Mouse (Mus musculus): Measurements from ENCODE around the gene Arhgef19. TPM values are rescaled to one million over a fixed set of nuclear protein-coding genes. Genes with fewer than 3 reads are reported as not detected.

Gene Arhgef19
- polyA plus RNA-seq, 1 experiment from 2014 or later = 2.6 TPM

- Histone ChIP-seq H3K4me2 (ENCODE audit: low read length) (no peak overlapping the region), H3K27ac (replicated peaks in 1 of 2; ENCODE audit: control insufficient read depth in 1 of 2, insufficient read depth in 1 of 2, low read depth in 2 of 2, low read length in 2 of 2) (no peak overlapping the region), H3K9ac (ENCODE audit: low read length) (no peak overlapping the region), H3K36me3 (ENCODE audit: control insufficient read depth, insufficient read depth, low read length) (no peaks in the 10 kb centered on the region), H3K4me3 (ENCODE audit: control insufficient read depth in 1 of 2, insufficient read depth in 1 of 2, low read depth in 1 of 2, low read length in 2 of 2) (no peak overlapping the region), H3K4me1 (ENCODE audit: control insufficient read depth in 2 of 2, insufficient read depth in 2 of 2, low read length in 2 of 2) (peaks cover 31 to 39% of the 10 kb centered on the region in 2 experiments), H3K9me3 (ENCODE audit: control insufficient read depth, low read length) (no peaks in the 10 kb centered on the region), H3K27me3 (ENCODE audit: control insufficient read depth, insufficient read depth, low read length) (no peaks in the 10 kb centered on the region)
- WGBS = 90% methylated on average over 1 of the region's 1 CpGs
- no peak for ATAC-seq (ENCODE audit: insufficient number of reproducible peaks, insufficient read depth, low FRiP score, low read depth)
Measured at GRCm38 (mm10) chr4:141280471-141280870, 41.2 kb downstream of the Arhgef19 start.

- H3K4me2 ChIP-seq (ENCODE audit: low read length) = no peak overlapping the region
- H3K27me3 ChIP-seq (ENCODE audit: control insufficient read depth, insufficient read depth, low read length) = no peaks in the 10 kb centered on the region
- H3K27ac ChIP-seq (replicated peaks in 1 of 2; ENCODE audit: control insufficient read depth in 1 of 2, insufficient read depth in 1 of 2, low read depth in 2 of 2, low read length in 2 of 2) = no peak overlapping the region
- no peaks in the 10 kb centered on the region for H3K9me3 ChIP-seq (ENCODE audit: control insufficient read depth, low read length)
- no peaks in the 10 kb centered on the region for H3K36me3 ChIP-seq (ENCODE audit: control insufficient read depth, insufficient read depth, low read length)
- ATAC-seq (ENCODE audit: insufficient number of reproducible peaks, insufficient read depth, low FRiP score, low read depth) = no peak
- no peak overlapping the region for H3K4me3 ChIP-seq (ENCODE audit: control insufficient read depth in 1 of 2, insufficient read depth in 1 of 2, low read depth in 1 of 2, low read length in 2 of 2)
- H3K4me1 ChIP-seq (ENCODE audit: control insufficient read depth in 2 of 2, insufficient read depth in 2 of 2, low read length in 2 of 2) = peaks cover 31 to 39% of the 10 kb centered on the region in 2 experiments
- 50% methylated on average over 6 of the region's 6 CpGs for WGBS
- no peak overlapping the region for H3K9ac ChIP-seq (ENCODE audit: low read length)
Measured at GRCm38 (mm10) chr4:141281153-141281552, 41.9 kb downstream of the Arhgef19 start.

GRCm38 (mm10) chr4:141281578-141281977 is 42.3 kb downstream of the Arhgef19 start:
- H3K9me3 ChIP-seq (ENCODE audit: control insufficient read depth, low read length) = no peaks in the 10 kb centered on the region
- H3K4me1 ChIP-seq (ENCODE audit: control insufficient read depth in 2 of 2, insufficient read depth in 2 of 2, low read length in 2 of 2) = peaks cover 32 to 39% of the 10 kb centered on the region in 2 experiments
- H3K9ac ChIP-seq (ENCODE audit: low read length) = no peak overlapping the region
- H3K4me3 ChIP-seq (ENCODE audit: control insufficient read depth in 1 of 2, insufficient read depth in 1 of 2, low read depth in 1 of 2, low read length in 2 of 2) = no peak overlapping the region
- no peak overlapping the region for H3K4me2 ChIP-seq (ENCODE audit: low read length)
- no peaks in the 10 kb centered on the region for H3K27me3 ChIP-seq (ENCODE audit: control insufficient read depth, insufficient read depth, low read length)
- 45% methylated on average over 1 of the region's 1 CpGs for WGBS
- ATAC-seq (ENCODE audit: insufficient number of reproducible peaks, insufficient read depth, low FRiP score, low read depth) = no peak
- H3K36me3 ChIP-seq (ENCODE audit: control insufficient read depth, insufficient read depth, low read length) = no peaks in the 10 kb centered on the region
- H3K27ac ChIP-seq (replicated peaks in 1 of 2; ENCODE audit: control insufficient read depth in 1 of 2, insufficient read depth in 1 of 2, low read depth in 2 of 2, low read length in 2 of 2) = no peak overlapping the region

- peaks cover 37 to 44% of the 10 kb centered on the region in 2 experiments for H3K4me1 ChIP-seq (ENCODE audit: control insufficient read depth in 2 of 2, insufficient read depth in 2 of 2, low read length in 2 of 2)
- H3K27ac ChIP-seq (replicated peaks in 1 of 2; ENCODE audit: control insufficient read depth in 1 of 2, insufficient read depth in 1 of 2, low read depth in 2 of 2, low read length in 2 of 2) = no peak overlapping the region
- WGBS = 70% methylated on average over 3 of the region's 3 CpGs
- no peak overlapping the region for H3K9ac ChIP-seq (ENCODE audit: low read length)
- ATAC-seq (ENCODE audit: insufficient number of reproducible peaks, insufficient read depth, low FRiP score, low read depth) = no peak
- H3K9me3 ChIP-seq (ENCODE audit: control insufficient read depth, low read length) = no peaks in the 10 kb centered on the region
- H3K27me3 ChIP-seq (ENCODE audit: control insufficient read depth, insufficient read depth, low read length) = no peaks in the 10 kb centered on the region
- no peak overlapping the region for H3K4me3 ChIP-seq (ENCODE audit: control insufficient read depth in 1 of 2, insufficient read depth in 1 of 2, low read depth in 1 of 2, low read length in 2 of 2)
- H3K36me3 ChIP-seq (ENCODE audit: control insufficient read depth, insufficient read depth, low read length) = no peaks in the 10 kb centered on the region
- H3K4me2 ChIP-seq (ENCODE audit: low read length) = no peak overlapping the region
Measured at GRCm38 (mm10) chr4:141282087-141282486, 42.8 kb downstream of the Arhgef19 start.

- H3K9me3 ChIP-seq (ENCODE audit: control insufficient read depth, low read length) = no peaks in the 10 kb centered on the region
- no peak overlapping the region for H3K27ac ChIP-seq (replicated peaks in 1 of 2; ENCODE audit: control insufficient read depth in 1 of 2, insufficient read depth in 1 of 2, low read depth in 2 of 2, low read length in 2 of 2)
- no peak overlapping the region for H3K9ac ChIP-seq (ENCODE audit: low read length)
- 70% methylated on average over 5 of the region's 5 CpGs for WGBS
- peaks cover 42 to 46% of the 10 kb centered on the region in 2 experiments for H3K4me1 ChIP-seq (ENCODE audit: control insufficient read depth in 2 of 2, insufficient read depth in 2 of 2, low read length in 2 of 2)
- no peak overlapping the region for H3K4me2 ChIP-seq (ENCODE audit: low read length)
- no peaks in the 10 kb centered on the region for H3K36me3 ChIP-seq (ENCODE audit: control insufficient read depth, insufficient read depth, low read length)
- no peaks in the 10 kb centered on the region for H3K27me3 ChIP-seq (ENCODE audit: control insufficient read depth, insufficient read depth, low read length)
- H3K4me3 ChIP-seq (ENCODE audit: control insufficient read depth in 1 of 2, insufficient read depth in 1 of 2, low read depth in 1 of 2, low read length in 2 of 2) = no peak overlapping the region
- ATAC-seq (ENCODE audit: insufficient number of reproducible peaks, insufficient read depth, low FRiP score, low read depth) = no peak
Measured at GRCm38 (mm10) chr4:141282623-141283022, 43.3 kb downstream of the Arhgef19 start.

GRCm38 (mm10) chr4:141283176-141283878 is 44.0 kb downstream of the Arhgef19 start:
- no peaks in the 10 kb centered on the region for H3K36me3 ChIP-seq (ENCODE audit: control insufficient read depth, insufficient read depth, low read length)
- H3K4me1 ChIP-seq (ENCODE audit: control insufficient read depth in 2 of 2, insufficient read depth in 2 of 2, low read length in 2 of 2) = peaks cover 39 to 42% of the 10 kb centered on the region in 2 experiments
- ATAC-seq (ENCODE audit: insufficient number of reproducible peaks, insufficient read depth, low FRiP score, low read depth) = no peak
- H3K4me3 ChIP-seq (ENCODE audit: control insufficient read depth in 1 of 2, insufficient read depth in 1 of 2, low read depth in 1 of 2, low read length in 2 of 2) = no peak overlapping the region
- H3K9ac ChIP-seq (ENCODE audit: low read length) = no peak overlapping the region; the same call in 1 of the 2 replicates
- no peak overlapping the region for H3K4me2 ChIP-seq (ENCODE audit: low read length)
- peaks cover 3% of the 10 kb centered on the region; the same call in 1 of the 2 replicates for H3K27me3 ChIP-seq (ENCODE audit: control insufficient read depth, insufficient read depth, low read length)
- H3K9me3 ChIP-seq (ENCODE audit: control insufficient read depth, low read length) = no peaks in the 10 kb centered on the region
- H3K27ac ChIP-seq (replicated peaks in 1 of 2; ENCODE audit: control insufficient read depth in 1 of 2, insufficient read depth in 1 of 2, low read depth in 2 of 2, low read length in 2 of 2) = 0 out of 4 replicates have a peak overlapping the region, but pooled peaks of 1 of the 2 experiments have one; percentile 28
- WGBS = 57% methylated on average over 12 of the region's 12 CpGs

- no peak overlapping the region for H3K4me3 ChIP-seq (ENCODE audit: control insufficient read depth in 1 of 2, insufficient read depth in 1 of 2, low read depth in 1 of 2, low read length in 2 of 2)
- no peak overlapping the region for H3K4me2 ChIP-seq (ENCODE audit: low read length)
- 31% methylated on average over 8 of the region's 8 CpGs for WGBS
- H3K27me3 ChIP-seq (ENCODE audit: control insufficient read depth, insufficient read depth, low read length) = peaks cover 5% of the 10 kb centered on the region; the same call in 1 of the 2 replicates
- H3K4me1 ChIP-seq (ENCODE audit: control insufficient read depth in 2 of 2, insufficient read depth in 2 of 2, low read length in 2 of 2) = peaks cover 34 to 38% of the 10 kb centered on the region in 2 experiments
- no peak overlapping the region for H3K9ac ChIP-seq (ENCODE audit: low read length)
- H3K27ac ChIP-seq (replicated peaks in 1 of 2; ENCODE audit: control insufficient read depth in 1 of 2, insufficient read depth in 1 of 2, low read depth in 2 of 2, low read length in 2 of 2) = 0 out of 4 replicates have a peak overlapping the region, but pooled peaks of 1 of the 2 experiments have one; percentile 28
- ATAC-seq (ENCODE audit: insufficient number of reproducible peaks, insufficient read depth, low FRiP score, low read depth) = no peak
- H3K9me3 ChIP-seq (ENCODE audit: control insufficient read depth, low read length) = no peaks in the 10 kb centered on the region
- no peaks in the 10 kb centered on the region for H3K36me3 ChIP-seq (ENCODE audit: control insufficient read depth, insufficient read depth, low read length)
Measured at GRCm38 (mm10) chr4:141283879-141284411, 44.6 kb downstream of the Arhgef19 start.

All from heart, embryonic 14.5 days (tissue).